Mouse (Mus musculus): ENCODE measurements around the gene Olfr1053. TPM values are rescaled to one million over a fixed set of nuclear protein-coding genes. Genes with fewer than 3 reads are reported as not detected.
"Not testable (repeated sequence)": the region's sequence is repeated elsewhere in the genome, so short reads cannot be mapped to it uniquely, and the experiment has no call there.

The Olfr1053 gene
- polyA plus RNA-seq (2014; fragmentation: Nextera tagmentation; extraction: Ambion mirVana) = not detected in 2 replicates

- Histone ChIP-seq H3K27ac (ENCODE audit: low read length) (no peak within 1 kb of the TSS), H3K4me2 (replicated peaks; ENCODE audit: low read depth, low read length) (no peak within 1 kb of the TSS), H3K4me3 (ENCODE audit: low read depth, low read length) (no peak within 1 kb of the TSS), H3K36me3 (ENCODE audit: control insufficient read depth, insufficient read depth, low read length) (no peaks in the 10 kb centered on the region), H3K9ac (replicated peaks; ENCODE audit: low read depth, low read length) (no peak within 1 kb of the TSS), H3K4me1 (ENCODE audit: control insufficient read depth, insufficient read depth, low read length) (no peaks in the 10 kb centered on the region), H3K9me3 (ENCODE audit: control insufficient read depth, low read depth, low read length) (no peaks in the 10 kb centered on the region), H3K27me3 (ENCODE audit: control insufficient read depth, insufficient read depth, low read length) (no peaks in the 10 kb centered on the region)
- 59% methylated on average over 3 of the region's 3 CpGs for WGBS
- ATAC-seq (ENCODE audit: insufficient number of reproducible peaks, insufficient read depth, low FRiP score, low read depth) = no peak
Observed at GRCm38 (mm10) chr2:86315184-86315583, at the start of gene Olfr1053. Gene Olfr1053, minus strand, starts transcription at chr2:86315284.

DNA sequence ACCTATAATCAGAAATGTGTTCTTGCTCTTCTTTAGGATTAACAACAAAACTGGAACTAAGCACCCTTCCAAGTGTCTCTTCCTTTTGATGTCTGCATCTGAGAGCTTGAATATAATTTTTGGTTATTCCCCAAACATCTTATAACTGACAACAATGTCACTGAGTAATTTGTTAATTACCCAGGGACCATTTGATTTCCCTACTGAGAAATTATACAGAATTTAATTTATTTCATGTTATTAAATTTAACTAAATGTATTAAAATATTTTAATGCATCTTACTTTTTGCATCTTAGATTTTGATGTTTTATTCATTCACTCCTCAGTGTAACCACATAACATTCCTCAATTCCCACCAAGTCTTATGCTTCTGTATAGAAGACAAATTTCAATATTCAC lies 47.3 kb upstream of the Olfr1053 start, which contains the start of gene Olfr1056:
TSS of gene Olfr1056 (minus strand) at position 101 of the 400 bp plus-strand sequence.
- Histone ChIP-seq H3K4me1 (ENCODE audit: control insufficient read depth, insufficient read depth, low read length) (no peaks in the 10 kb centered on the region), H3K27ac (ENCODE audit: low read length) (no peak within 1 kb of the TSS), H3K9ac (replicated peaks; ENCODE audit: low read depth, low read length) (no peak within 1 kb of the TSS), H3K27me3 (ENCODE audit: control insufficient read depth, insufficient read depth, low read length) (no peaks in the 10 kb centered on the region), H3K36me3 (ENCODE audit: control insufficient read depth, insufficient read depth, low read length) (no peaks in the 10 kb centered on the region), H3K9me3 (ENCODE audit: control insufficient read depth, low read depth, low read length) (no peaks in the 10 kb centered on the region), H3K4me3 (ENCODE audit: low read depth, low read length) (no peak within 1 kb of the TSS), H3K4me2 (replicated peaks; ENCODE audit: low read depth, low read length) (no peak within 1 kb of the TSS)
- no peak for ATAC-seq (ENCODE audit: insufficient number of reproducible peaks, insufficient read depth, low FRiP score, low read depth)

DNA sequence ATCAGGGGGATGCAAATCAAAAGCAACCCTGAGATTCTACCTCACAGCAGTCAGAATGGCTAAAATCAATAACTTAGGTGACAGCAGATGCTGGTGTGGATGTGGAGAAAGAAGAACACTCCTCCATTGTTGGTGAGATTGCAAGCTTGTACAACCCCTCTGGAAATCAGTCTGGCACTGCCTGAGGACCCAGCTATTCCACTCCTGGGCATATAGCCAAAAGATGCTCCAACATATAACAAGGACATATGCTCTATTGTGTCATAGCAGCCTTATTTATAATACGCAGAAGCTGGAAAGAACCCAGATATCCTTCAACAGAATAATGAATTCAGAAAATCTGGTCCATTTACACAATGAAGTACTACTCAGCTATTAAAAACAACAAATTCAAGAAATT lies 36.7 kb upstream of the Olfr1053 start:
- not testable (repeated sequence) for H3K27ac ChIP-seq (ENCODE audit: low read length); H3K9me3 ChIP-seq (ENCODE audit: control insufficient read depth, low read depth, low read length); H3K4me2 ChIP-seq (replicated peaks; ENCODE audit: low read depth, low read length); H3K36me3 ChIP-seq (ENCODE audit: control insufficient read depth, insufficient read depth, low read length); H3K4me1 ChIP-seq (ENCODE audit: control insufficient read depth, insufficient read depth, low read length); H3K4me3 ChIP-seq (ENCODE audit: low read depth, low read length); ATAC-seq (ENCODE audit: insufficient number of reproducible peaks, insufficient read depth, low FRiP score, low read depth); H3K9ac ChIP-seq (replicated peaks; ENCODE audit: low read depth, low read length); H3K27me3 ChIP-seq (ENCODE audit: control insufficient read depth, insufficient read depth, low read length)
- WGBS = 83% methylated on average over 1 of the region's 1 CpGs

GRCm38 (mm10) chr2:86350184-86350583 lies 35.1 kb upstream of the Olfr1053 start, which contains the start of gene Olfr1055:
Gene Olfr1055, minus strand, starts transcription at chr2:86350284.
- H3K9ac ChIP-seq (replicated peaks; ENCODE audit: low read depth, low read length) = no peak within 1 kb of the TSS
- H3K4me3 ChIP-seq (ENCODE audit: low read depth, low read length) = no peak within 1 kb of the TSS
- ATAC-seq (ENCODE audit: insufficient number of reproducible peaks, insufficient read depth, low FRiP score, low read depth) = no peak
- H3K4me2 ChIP-seq (replicated peaks; ENCODE audit: low read depth, low read length) = no peak within 1 kb of the TSS
- H3K36me3 ChIP-seq (ENCODE audit: control insufficient read depth, insufficient read depth, low read length) = no peaks in the 10 kb centered on the region
- H3K27ac ChIP-seq (ENCODE audit: low read length) = no peak within 1 kb of the TSS
- H3K27me3 ChIP-seq (ENCODE audit: control insufficient read depth, insufficient read depth, low read length) = no peaks in the 10 kb centered on the region
- H3K9me3 ChIP-seq (ENCODE audit: control insufficient read depth, low read depth, low read length) = no peaks in the 10 kb centered on the region
- no peaks in the 10 kb centered on the region for H3K4me1 ChIP-seq (ENCODE audit: control insufficient read depth, insufficient read depth, low read length)
- 80% methylated on average over 5 of the region's 5 CpGs for WGBS

DNA sequence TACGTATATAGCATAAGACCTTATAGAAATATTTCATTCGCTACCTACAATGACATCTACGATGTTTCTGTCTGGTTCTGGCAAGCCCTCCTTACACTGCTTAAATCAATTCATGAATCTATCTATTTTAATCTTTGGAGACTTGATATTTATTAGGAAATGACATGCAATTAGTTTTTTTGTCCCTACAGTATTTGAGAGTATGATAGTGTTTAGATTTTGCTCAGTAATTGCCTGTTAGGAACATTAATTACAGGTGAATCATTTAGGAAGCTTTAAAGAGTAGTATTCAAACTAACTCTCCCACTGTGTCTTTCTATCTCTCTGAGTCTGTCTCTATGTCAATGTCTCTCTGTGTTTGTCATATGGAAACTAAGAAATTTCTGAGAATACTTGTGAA lies 20.2 kb upstream of the Olfr1053 start, which contains the start of gene Olfr1054:
TSS of gene Olfr1054 (minus strand) at position 101 of the 400 bp plus-strand sequence.
- 84% methylated on average over 3 of the region's 3 CpGs for WGBS
- no peak for ATAC-seq (ENCODE audit: insufficient number of reproducible peaks, insufficient read depth, low FRiP score, low read depth)
- Histone ChIP-seq H3K9me3 (ENCODE audit: control insufficient read depth, low read depth, low read length) (no peaks in the 10 kb centered on the region), H3K9ac (replicated peaks; ENCODE audit: low read depth, low read length) (no peak within 1 kb of the TSS), H3K4me2 (replicated peaks; ENCODE audit: low read depth, low read length) (no peak within 1 kb of the TSS), H3K36me3 (ENCODE audit: control insufficient read depth, insufficient read depth, low read length) (no peaks in the 10 kb centered on the region), H3K27me3 (ENCODE audit: control insufficient read depth, insufficient read depth, low read length) (no peaks in the 10 kb centered on the region), H3K27ac (ENCODE audit: low read length) (no peak within 1 kb of the TSS), H3K4me1 (ENCODE audit: control insufficient read depth, insufficient read depth, low read length) (no peaks in the 10 kb centered on the region), H3K4me3 (ENCODE audit: low read depth, low read length) (no peak within 1 kb of the TSS)

DNA sequence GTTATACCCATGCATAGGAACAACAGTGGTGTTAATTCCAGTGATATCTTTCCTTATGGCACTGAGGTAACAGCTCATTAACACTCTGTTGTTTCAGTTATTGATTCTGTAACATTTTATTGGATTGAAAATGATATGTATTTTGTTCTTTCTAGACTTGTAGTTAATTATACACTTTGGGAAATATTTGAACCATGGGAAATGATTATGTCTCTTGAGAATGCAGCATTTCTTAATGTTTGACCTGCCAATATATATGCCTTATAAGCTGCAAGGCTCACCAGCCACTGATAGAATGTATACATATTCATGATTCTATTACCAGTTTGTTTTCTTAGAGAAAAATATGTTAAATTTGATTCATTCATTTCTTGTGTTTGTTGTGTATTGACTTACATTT lies 22.9 kb downstream of the Olfr1053 start, which contains the start of gene Olfr1052:
TSS of gene Olfr1052 (plus strand) at position 301 of the 400 bp plus-strand sequence.
- Histone ChIP-seq H3K9me3 (ENCODE audit: control insufficient read depth, low read depth, low read length) (no peaks in the 10 kb centered on the region), H3K4me1 (ENCODE audit: control insufficient read depth, insufficient read depth, low read length) (no peaks in the 10 kb centered on the region), H3K27ac (ENCODE audit: low read length) (no peak within 1 kb of the TSS), H3K4me2 (replicated peaks; ENCODE audit: low read depth, low read length) (no peak within 1 kb of the TSS), H3K36me3 (ENCODE audit: control insufficient read depth, insufficient read depth, low read length) (no peaks in the 10 kb centered on the region), H3K9ac (replicated peaks; ENCODE audit: low read depth, low read length) (no peak within 1 kb of the TSS), H3K27me3 (ENCODE audit: control insufficient read depth, insufficient read depth, low read length) (no peaks in the 10 kb centered on the region), H3K4me3 (ENCODE audit: low read depth, low read length) (no peak within 1 kb of the TSS)
- ATAC-seq (ENCODE audit: insufficient number of reproducible peaks, insufficient read depth, low FRiP score, low read depth) = no peak

GRCm38 (mm10) chr2:86278988-86279387 lies 36.1 kb downstream of the Olfr1053 start, which contains the start of gene Olfr1051:
Gene Olfr1051, minus strand, starts transcription at chr2:86279088.
- not testable (repeated sequence) for H3K4me1 ChIP-seq (ENCODE audit: control insufficient read depth, insufficient read depth, low read length); H3K9me3 ChIP-seq (ENCODE audit: control insufficient read depth, low read depth, low read length); H3K36me3 ChIP-seq (ENCODE audit: control insufficient read depth, insufficient read depth, low read length); H3K4me2 ChIP-seq (replicated peaks; ENCODE audit: low read depth, low read length); H3K4me3 ChIP-seq (ENCODE audit: low read depth, low read length); H3K27ac ChIP-seq (ENCODE audit: low read length); H3K27me3 ChIP-seq (ENCODE audit: control insufficient read depth, insufficient read depth, low read length); H3K9ac ChIP-seq (replicated peaks; ENCODE audit: low read depth, low read length); ATAC-seq (ENCODE audit: insufficient number of reproducible peaks, insufficient read depth, low FRiP score, low read depth)

Other genes starting within 250 kb of the Olfr1053 start
- not detected in 2 replicates for gene Olfr1036, start 241.3 kb downstream of the Olfr1053 start, polyA plus RNA-seq (2014; fragmentation: Nextera tagmentation; extraction: Ambion mirVana)
- not detected in 2 replicates for gene Olfr1037, start 227.9 kb downstream of the Olfr1053 start, polyA plus RNA-seq (2014; fragmentation: Nextera tagmentation; extraction: Ambion mirVana)
- gene Olfr1039, start 179.4 kb downstream of the Olfr1053 start, polyA plus RNA-seq (2014; fragmentation: Nextera tagmentation; extraction: Ambion mirVana) = not detected in 2 replicates
- gene Olfr1040, start 168.6 kb downstream of the Olfr1053 start, polyA plus RNA-seq (2014; fragmentation: Nextera tagmentation; extraction: Ambion mirVana) = not detected in 2 replicates
- gene Olfr1042, start 153.4 kb downstream of the Olfr1053 start, polyA plus RNA-seq (2014; fragmentation: Nextera tagmentation; extraction: Ambion mirVana) = not detected in 2 replicates
- not detected in 2 replicates for gene Olfr1043, start 147.8 kb downstream of the Olfr1053 start, polyA plus RNA-seq (2014; fragmentation: Nextera tagmentation; extraction: Ambion mirVana)
- gene Olfr1044, start 137.5 kb downstream of the Olfr1053 start, polyA plus RNA-seq (2014; fragmentation: Nextera tagmentation; extraction: Ambion mirVana) = not detected in 2 replicates
- gene Olfr52, start 129.6 kb downstream of the Olfr1053 start, polyA plus RNA-seq (2014; fragmentation: Nextera tagmentation; extraction: Ambion mirVana) = not detected in 2 replicates
- gene Olfr1045, start 112.3 kb downstream of the Olfr1053 start, polyA plus RNA-seq (2014; fragmentation: Nextera tagmentation; extraction: Ambion mirVana) = not detected in 2 replicates
- not detected in 2 replicates for gene Olfr1046, start 96.0 kb downstream of the Olfr1053 start, polyA plus RNA-seq (2014; fragmentation: Nextera tagmentation; extraction: Ambion mirVana)
- not detected in 2 replicates for gene Olfr1047, start 83.9 kb downstream of the Olfr1053 start, polyA plus RNA-seq (2014; fragmentation: Nextera tagmentation; extraction: Ambion mirVana)
- gene Olfr1048, start 75.0 kb downstream of the Olfr1053 start, polyA plus RNA-seq (2014; fragmentation: Nextera tagmentation; extraction: Ambion mirVana) = not detected in 2 replicates
- gene Olfr1049, start 57.0 kb downstream of the Olfr1053 start, polyA plus RNA-seq (2014; fragmentation: Nextera tagmentation; extraction: Ambion mirVana) = not detected in 2 replicates
- gene Olfr1051, start 36.2 kb downstream of the Olfr1053 start, polyA plus RNA-seq (2014; fragmentation: Nextera tagmentation; extraction: Ambion mirVana) = not detected in 2 replicates
- not detected in 2 replicates for gene Olfr1052, start 22.8 kb downstream of the Olfr1053 start, polyA plus RNA-seq (2014; fragmentation: Nextera tagmentation; extraction: Ambion mirVana)
- gene Olfr1054, start 20.1 kb upstream of the Olfr1053 start, polyA plus RNA-seq (2014; fragmentation: Nextera tagmentation; extraction: Ambion mirVana) = not detected in 2 replicates
- gene Olfr1055, start 35.0 kb upstream of the Olfr1053 start, polyA plus RNA-seq (2014; fragmentation: Nextera tagmentation; extraction: Ambion mirVana) = not detected in 2 replicates
- gene Olfr1056, start 47.2 kb upstream of the Olfr1053 start, polyA plus RNA-seq (2014; fragmentation: Nextera tagmentation; extraction: Ambion mirVana) = not detected in 2 replicates
- gene Olfr1057, start 63.1 kb upstream of the Olfr1053 start, polyA plus RNA-seq (2014; fragmentation: Nextera tagmentation; extraction: Ambion mirVana) = not detected in 2 replicates
- gene Olfr1058, start 73.3 kb upstream of the Olfr1053 start, polyA plus RNA-seq (2014; fragmentation: Nextera tagmentation; extraction: Ambion mirVana) = not detected in 2 replicates
- gene Olfr1061, start 98.8 kb upstream of the Olfr1053 start, polyA plus RNA-seq (2014; fragmentation: Nextera tagmentation; extraction: Ambion mirVana) = not detected in 2 replicates
- not detected in 2 replicates for gene Olfr1062, start 111.5 kb upstream of the Olfr1053 start, polyA plus RNA-seq (2014; fragmentation: Nextera tagmentation; extraction: Ambion mirVana)
- gene Olfr1065, start 135.3 kb upstream of the Olfr1053 start, polyA plus RNA-seq (2014; fragmentation: Nextera tagmentation; extraction: Ambion mirVana) = not detected in 2 replicates
- not detected in 2 replicates for gene Olfr1066, start 141.0 kb upstream of the Olfr1053 start, polyA plus RNA-seq (2014; fragmentation: Nextera tagmentation; extraction: Ambion mirVana)
- not detected in 2 replicates for gene Olfr228, start 172.1 kb upstream of the Olfr1053 start, polyA plus RNA-seq (2014; fragmentation: Nextera tagmentation; extraction: Ambion mirVana)
- gene Olfr1076, start 193.2 kb upstream of the Olfr1053 start, polyA plus RNA-seq (2014; fragmentation: Nextera tagmentation; extraction: Ambion mirVana) = not detected in 2 replicates
- not detected in 2 replicates for gene Olfr1079, start 227.2 kb upstream of the Olfr1053 start, polyA plus RNA-seq (2014; fragmentation: Nextera tagmentation; extraction: Ambion mirVana)
- not detected in 2 replicates for gene Olfr1080, start 243.0 kb upstream of the Olfr1053 start, polyA plus RNA-seq (2014; fragmentation: Nextera tagmentation; extraction: Ambion mirVana)